Mouse (Mus musculus): Measurements from ENCODE around the gene Ppip5k2. TPM values are rescaled to one million over a fixed set of nuclear protein-coding genes. Genes with fewer than 3 reads are reported as not detected.
A peak's percentile ranks its signal among the peaks of the same experiment; 100 is the strongest.

Gene Ppip5k2
- polyA plus RNA-seq, 1 experiment from 2014 or later, result 52.6 TPM

GRCm38 (mm10) chr1:97693825-97694224 is 76.4 kb downstream of the Ppip5k2 start:
- Histone ChIP-seq H3K27me3 (no peaks in the 10 kb centered on the region), H3K4me2 (replicated peaks) (no peak overlapping the region), H3K9ac (replicated peaks) (no peak overlapping the region), H3K9me3 (no peaks in the 10 kb centered on the region), H3K4me1 (peaks cover 2% of the 10 kb centered on the region; the same call in 1 of the 2 replicates), H3K4me3 (no peak overlapping the region), H3K27ac (replicated peaks) (no peak overlapping the region), H3K36me3 (no peaks in the 10 kb centered on the region)
- no peak for ATAC-seq (ENCODE audit: low FRiP score, low read depth)

- H3K9me3 ChIP-seq, result no peaks in the 10 kb centered on the region
- no peak overlapping the region for H3K9ac ChIP-seq (replicated peaks)
- H3K36me3 ChIP-seq, result no peaks in the 10 kb centered on the region
- H3K27ac ChIP-seq (replicated peaks), result no peak overlapping the region
- ATAC-seq (ENCODE audit: low FRiP score, low read depth), result peak; percentile 78
- no peak overlapping the region for H3K4me2 ChIP-seq (replicated peaks)
- 22% methylated on average over 3 of the region's 3 CpGs for WGBS
- no peaks in the 10 kb centered on the region for H3K4me1 ChIP-seq
- no peaks in the 10 kb centered on the region for H3K27me3 ChIP-seq
- no peak overlapping the region for H3K4me3 ChIP-seq
These were observed 81.5 kb downstream of the Ppip5k2 start for GRCm38 (mm10) chr1:97688756-97689155.

GRCm38 (mm10) chr1:97676526-97677177 is 93.6 kb downstream of the Ppip5k2 start:
- Histone ChIP-seq H3K4me1 (no peaks in the 10 kb centered on the region), H3K4me2 (replicated peaks) (no peak overlapping the region), H3K36me3 (no peaks in the 10 kb centered on the region), H3K27me3 (no peaks in the 10 kb centered on the region), H3K9ac (replicated peaks) (no peak overlapping the region), H3K4me3 (no peak overlapping the region), H3K9me3 (no peaks in the 10 kb centered on the region), H3K27ac (replicated peaks) (no peak overlapping the region)
- 76% methylated on average over 4 of the region's 4 CpGs for WGBS
- no peak for ATAC-seq (ENCODE audit: low FRiP score, low read depth)

GRCm38 (mm10) chr1:97676115-97676514 is 94.1 kb downstream of the Ppip5k2 start:
- H3K27me3 ChIP-seq, result no peaks in the 10 kb centered on the region
- H3K27ac ChIP-seq (replicated peaks), result no peak overlapping the region
- H3K4me3 ChIP-seq, result no peak overlapping the region
- no peaks in the 10 kb centered on the region for H3K9me3 ChIP-seq
- no peak overlapping the region for H3K4me2 ChIP-seq (replicated peaks)
- no peaks in the 10 kb centered on the region for H3K4me1 ChIP-seq
- no peak overlapping the region for H3K9ac ChIP-seq (replicated peaks)
- WGBS, result 35% methylated on average over 2 of the region's 2 CpGs
- no peak for ATAC-seq (ENCODE audit: low FRiP score, low read depth)
- no peaks in the 10 kb centered on the region for H3K36me3 ChIP-seq

- no peaks in the 10 kb centered on the region for H3K27me3 ChIP-seq
- H3K36me3 ChIP-seq, result no peaks in the 10 kb centered on the region
- 75% methylated on average over 2 of the region's 2 CpGs for WGBS
- H3K4me1 ChIP-seq, result no peaks in the 10 kb centered on the region
- H3K4me2 ChIP-seq (replicated peaks), result no peak overlapping the region
- H3K27ac ChIP-seq (replicated peaks), result no peak overlapping the region
- no peak overlapping the region for H3K9ac ChIP-seq (replicated peaks)
- no peaks in the 10 kb centered on the region for H3K9me3 ChIP-seq
- no peak for ATAC-seq (ENCODE audit: low FRiP score, low read depth)
- no peak overlapping the region for H3K4me3 ChIP-seq
These were observed 97.4 kb downstream of the Ppip5k2 start for GRCm38 (mm10) chr1:97672849-97673248.

- Histone ChIP-seq H3K4me1 (peaks cover 4% of the 10 kb centered on the region), H3K36me3 (no peaks in the 10 kb centered on the region), H3K27me3 (no peaks in the 10 kb centered on the region), H3K9me3 (no peaks in the 10 kb centered on the region), H3K4me3 (no peak overlapping the region), H3K27ac (replicated peaks) (no peak overlapping the region), H3K4me2 (replicated peaks) (no peak overlapping the region), H3K9ac (replicated peaks) (no peak overlapping the region)
- 100% methylated on average over 1 of the region's 1 CpGs for WGBS
- no peak for ATAC-seq (ENCODE audit: low FRiP score, low read depth)
These were observed 102.9 kb downstream of the Ppip5k2 start for GRCm38 (mm10) chr1:97667288-97667687.

GRCm38 (mm10) chr1:97662324-97662723 is 107.9 kb downstream of the Ppip5k2 start:
- peak overlapping the region; percentile 96 for H3K27ac ChIP-seq (replicated peaks)
- 0 out of 2 replicates have a peak, but pooled peaks have one; percentile 5 for ATAC-seq (ENCODE audit: low FRiP score, low read depth)
- no peaks in the 10 kb centered on the region for H3K27me3 ChIP-seq
- H3K36me3 ChIP-seq, result no peaks in the 10 kb centered on the region
- H3K9ac ChIP-seq (replicated peaks), result peak overlapping the region; percentile 92
- peak overlapping the region; percentile 91 for H3K4me3 ChIP-seq
- H3K9me3 ChIP-seq, result no peaks in the 10 kb centered on the region
- peaks cover 31% of the 10 kb centered on the region for H3K4me1 ChIP-seq
- peak overlapping the region; percentile 72 for H3K4me2 ChIP-seq (replicated peaks)
- WGBS, result 17% methylated on average over 7 of the region's 7 CpGs

GRCm38 (mm10) chr1:97661406-97662241 is 108.6 kb downstream of the Ppip5k2 start, which contains the start of gene D1Ertd622e:
TSS of gene D1Ertd622e (minus strand) at chr1:97662074.
- H3K27ac ChIP-seq (replicated peaks), result peak within 1 kb of the TSS; percentile 96
- no peaks in the 10 kb centered on the region for H3K36me3 ChIP-seq
- H3K9me3 ChIP-seq, result no peaks in the 10 kb centered on the region
- WGBS, result under 1% methylated on average over 100 of the region's 106 CpGs
- peak within 1 kb of the TSS; percentile 72 for H3K4me2 ChIP-seq (replicated peaks)
- peaks cover 38% of the 10 kb centered on the region for H3K4me1 ChIP-seq
- peak within 1 kb of the TSS; percentile 91 for H3K4me3 ChIP-seq
- no peaks in the 10 kb centered on the region for H3K27me3 ChIP-seq
- peak; percentile 91 for ATAC-seq (ENCODE audit: low FRiP score, low read depth)
- H3K9ac ChIP-seq (replicated peaks), result peak within 1 kb of the TSS; percentile 92

- peaks cover 44% of the 10 kb centered on the region for H3K4me1 ChIP-seq
- no peaks in the 10 kb centered on the region for H3K27me3 ChIP-seq
- H3K27ac ChIP-seq (replicated peaks), result peak overlapping the region; percentile 96
- peak; percentile 54 for ATAC-seq (ENCODE audit: low FRiP score, low read depth)
- H3K9me3 ChIP-seq, result no peaks in the 10 kb centered on the region
- H3K9ac ChIP-seq (replicated peaks), result peak overlapping the region; percentile 92
- H3K4me2 ChIP-seq (replicated peaks), result peak overlapping the region; percentile 72
- peak overlapping the region; percentile 91 for H3K4me3 ChIP-seq
- under 1% methylated on average over 91 of the region's 93 CpGs for WGBS
- H3K36me3 ChIP-seq, result no peaks in the 10 kb centered on the region
These were observed 109.4 kb downstream of the Ppip5k2 start for GRCm38 (mm10) chr1:97660687-97661405.

- H3K4me1 ChIP-seq, result peaks cover 58% of the 10 kb centered on the region
- H3K27me3 ChIP-seq, result no peaks in the 10 kb centered on the region
- WGBS, result 45% methylated on average over 7 of the region's 7 CpGs
- peak overlapping the region; percentile 72 for H3K4me2 ChIP-seq (replicated peaks)
- peak overlapping the region; percentile 92; the same call in 1 of the 2 replicates for H3K9ac ChIP-seq (replicated peaks)
- no peaks in the 10 kb centered on the region for H3K36me3 ChIP-seq
- no peaks in the 10 kb centered on the region for H3K9me3 ChIP-seq
- H3K4me3 ChIP-seq, result peak overlapping the region; percentile 91
- no peak overlapping the region for H3K27ac ChIP-seq (replicated peaks)
- no peak for ATAC-seq (ENCODE audit: low FRiP score, low read depth)
These were observed 110.8 kb downstream of the Ppip5k2 start for GRCm38 (mm10) chr1:97659405-97659804.

GRCm38 (mm10) chr1:97657786-97658185 is 112.4 kb downstream of the Ppip5k2 start:
- H3K4me1 ChIP-seq, result peaks cover 68% of the 10 kb centered on the region
- no peak overlapping the region for H3K9ac ChIP-seq (replicated peaks)
- H3K4me3 ChIP-seq, result no peak overlapping the region
- peaks cover 3% of the 10 kb centered on the region; the same call in 1 of the 2 replicates for H3K36me3 ChIP-seq
- H3K4me2 ChIP-seq (replicated peaks), result peak overlapping the region; percentile 16; the same call in 1 of the 2 replicates
- WGBS, result 79% methylated on average over 2 of the region's 2 CpGs
- ATAC-seq (ENCODE audit: low FRiP score, low read depth), result no peak
- no peaks in the 10 kb centered on the region for H3K27me3 ChIP-seq
- no peak overlapping the region for H3K27ac ChIP-seq (replicated peaks)
- H3K9me3 ChIP-seq, result no peaks in the 10 kb centered on the region

Data from midbrain, embryonic 12.5 days (tissue).